8 mouse cellular contexts compared by ENCODE assay signal in the genomic region with DNA sequence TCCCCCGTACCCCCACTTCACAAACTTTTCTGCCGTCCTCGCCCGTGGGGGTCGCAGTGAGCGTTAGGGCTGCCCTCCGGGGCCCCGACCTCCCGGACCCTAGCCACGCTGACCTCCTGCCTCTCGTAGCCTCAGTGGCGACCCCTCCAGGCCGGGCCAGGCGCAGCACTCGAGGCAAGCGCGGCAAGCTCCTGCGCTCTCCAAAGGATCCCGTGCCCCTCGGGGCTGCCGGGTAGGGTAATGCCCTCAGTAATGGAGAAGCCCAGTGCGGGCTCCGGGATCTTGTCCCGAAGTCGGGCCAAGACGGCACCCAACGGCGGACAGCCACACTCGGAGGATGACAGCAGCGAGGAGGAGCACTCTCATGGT. TPM values are rescaled to one million over a fixed set of nuclear protein-coding genes. Genes with fewer than 3 reads are reported as not detected.
DNase-seq lines count a peak whose midpoint lies in the region; ATAC-seq and TF ChIP-seq lines count a peak whose summit lies in the region.

No protein-coding gene starts in this region.

- peak overlapping the region; percentile 91 for H3K4me2 ChIP-seq in forebrain, postnatal 0 days (ENCODE audit: low read depth)
- peak overlapping the region; percentile 85 for H3K4me2 ChIP-seq in hindbrain, embryonic 11.5 days (replicated peaks; ENCODE audit: low read depth, low read length)

- no peaks in the 10 kb centered on the region for H3K36me3 ChIP-seq in erythroblast, embryonic 14.5 days (ENCODE audit: control insufficient read depth)
- H3K36me3 ChIP-seq in forebrain, postnatal 0 days (ENCODE audit: insufficient read depth): peaks cover 25% of the 10 kb centered on the region
- H3K36me3 ChIP-seq in hindbrain, embryonic 11.5 days (ENCODE audit: control insufficient read depth, insufficient read depth, low read length): peaks cover 20% of the 10 kb centered on the region
- no peaks in the 10 kb centered on the region for H3K36me3 ChIP-seq in spleen, adult 2 months (ENCODE audit: control insufficient read depth, insufficient read depth, low read length)

- H3K4me1 ChIP-seq in erythroblast, embryonic 14.5 days (ENCODE audit: control insufficient read depth): peaks cover 30% of the 10 kb centered on the region
- peaks cover 29% of the 10 kb centered on the region for H3K4me1 ChIP-seq in forebrain, postnatal 0 days (ENCODE audit: insufficient read depth)
- peaks cover 39% of the 10 kb centered on the region for H3K4me1 ChIP-seq in hindbrain, embryonic 11.5 days (replicated peaks; ENCODE audit: control insufficient read depth, insufficient read depth, low read length)
- peaks cover 25% of the 10 kb centered on the region for H3K4me1 ChIP-seq in spleen, adult 2 months (ENCODE audit: control insufficient read depth, insufficient read depth, insufficient read length)

- H3K27me3 ChIP-seq in erythroblast, embryonic 14.5 days (ENCODE audit: control insufficient read depth): peaks cover 56% of the 10 kb centered on the region
- no peaks in the 10 kb centered on the region for H3K27me3 ChIP-seq in forebrain, postnatal 0 days (ENCODE audit: insufficient read depth, low read length)
- H3K27me3 ChIP-seq in hindbrain, embryonic 11.5 days (ENCODE audit: control insufficient read depth, insufficient read depth, low read length): no peaks in the 10 kb centered on the region
- H3K27me3 ChIP-seq in spleen, adult 2 months (ENCODE audit: control insufficient read depth, insufficient read depth, low read length): no peaks in the 10 kb centered on the region; the same call in 1 of the 2 replicates

- TF ChIP-seq POLR2A in spleen, adult 2 months (IDR thresholded peaks at IDR 0.05; ENCODE audit: low read depth, low read length): no peak

- peak overlapping the region; percentile 95 for H3K27ac ChIP-seq in forebrain, postnatal 0 days (ENCODE audit: low read depth, low read length)
- peak overlapping the region; percentile 100 for H3K27ac ChIP-seq in hindbrain, embryonic 11.5 days (ENCODE audit: low read depth, low read length)
- H3K27ac ChIP-seq in spleen, adult 2 months (ENCODE audit: insufficient read depth, low read length): no peak overlapping the region

- peak overlapping the region; percentile 80 for H3K9ac ChIP-seq in forebrain, postnatal 0 days
- peak overlapping the region; percentile 99 for H3K9ac ChIP-seq in hindbrain, embryonic 11.5 days (ENCODE audit: low read depth, low read length)

- WGBS in forebrain, postnatal 0 days: 3% methylated on average over 30 of the region's 30 CpGs
- WGBS in hindbrain, embryonic 11.5 days: 0% methylated on average over 30 of the region's 30 CpGs
- WGBS in spleen, adult 2 months: under 1% methylated on average over 27 of the region's 30 CpGs

- DNase-seq in cerebellum, adult 18-20 months: peak; percentile 58 to 64
- peak; percentile 75 for DNase-seq in forebrain, postnatal 0 days
- peak; percentile 94 for DNase-seq in hindbrain, embryonic 11.5 days (ENCODE audit: low spot score)
- DNase-seq in layer of hippocampus, postnatal 25 days (ENCODE audit: extremely low spot score in 1 of 2, low spot score in 1 of 2): peak; percentile 72 to 74
- DNase-seq in spleen, adult 2 months (ENCODE audit: low read depth in 1 of 2, low spot score in 2 of 2): peak; percentile 33 to 73

- H3K9me3 ChIP-seq in erythroblast, embryonic 14.5 days (ENCODE audit: control insufficient read depth, low read length): no peaks in the 10 kb centered on the region
- no peaks in the 10 kb centered on the region for H3K9me3 ChIP-seq in forebrain, postnatal 0 days (ENCODE audit: low read length)
- H3K9me3 ChIP-seq in hindbrain, embryonic 11.5 days (ENCODE audit: control insufficient read depth, low read length): no peaks in the 10 kb centered on the region

- no peak for ATAC-seq in erythroblast, adult 5-6 weeks (replicated peaks; ENCODE audit: low FRiP score, poor library complexity, severe bottlenecking)
- peak; percentile 42 for ATAC-seq in forebrain, postnatal 0 days
- peak; percentile 16; the same call in 1 of the 2 replicates for ATAC-seq in hindbrain, embryonic 11.5 days (ENCODE audit: low FRiP score)
- ATAC-seq in megakaryocyte progenitor cell, adult 5-6 weeks (replicated peaks; ENCODE audit: poor library complexity): peak; percentile 57

- peak; percentile 82 for TF ChIP-seq CTCF in forebrain, postnatal 0 days (IDR thresholded peaks at IDR 0.05; ENCODE audit: low read depth)
- TF ChIP-seq CTCF in spleen, adult 2 months (IDR thresholded peaks at IDR 0.05; ENCODE audit: extremely low read depth, insufficient read depth, insufficient read length, insufficient replicate concordance): peak; percentile 50; the same call in 1 of the 2 replicates

- peak overlapping the region; percentile 61 for H3K4me3 ChIP-seq in erythroblast, embryonic 14.5 days (replicated peaks)
- peak overlapping the region; percentile 79 for H3K4me3 ChIP-seq in forebrain, postnatal 0 days (ENCODE audit: low read depth, low read length)
- H3K4me3 ChIP-seq in hindbrain, embryonic 11.5 days (ENCODE audit: low read depth, low read length): peak overlapping the region; percentile 99
- H3K4me3 ChIP-seq in spleen, adult 2 months (ENCODE audit: extremely low read depth, insufficient read depth, insufficient read length): peak overlapping the region; percentile 71

RNA-seq across cellular contexts. Expression of a gene that starts 1.6 kb away (rescaled TPM):
- 0.14 and 0.20 TPM in 2 replicates for polyA plus RNA-seq in erythroblast, embryonic 14.5 days (2012)
- total RNA-seq in erythroblast, adult 5-6 weeks (2015; ENCODE audit: low replicate concordance): not detected in 2 replicates
- 0.17 TPM in 1 of 2 replicates, not detected in the other for total RNA-seq in erythroblast, adult 5-6 weeks (2017; ENCODE audit: low replicate concordance)
- 41.9 and 49.6 TPM in 2 replicates for total RNA-seq in forebrain, postnatal 0 days (2014; rRNA removed)
- polyA plus RNA-seq in forebrain, postnatal 0 days (2015; fragmentation: Nextera tagmentation; extraction: Ambion mirVana): 13.7 and 14.5 TPM in 2 replicates
- 28.1 and 31.4 TPM in 2 replicates for polyA plus RNA-seq in hindbrain, embryonic 11.5 days (2014; fragmentation: Nextera tagmentation; extraction: Ambion mirVana)
- 10 to 100 TPM; 17.4 to 20.0 TPM for total RNA-seq in layer of hippocampus, postnatal 25 days (2021)
- total RNA-seq in megakaryocyte progenitor cell, adult 5-6 weeks (2015): 0.99 and 1.2 TPM in 2 replicates
- total RNA-seq in megakaryocyte progenitor cell, adult 5-6 weeks (2017): 1.2 and 2.7 TPM in 2 replicates
- 1.8 and 3.5 TPM in 2 replicates for polyA plus RNA-seq in spleen, adult 2 months (2012; rRNA removed)

RNA-seq across cellular contexts. Expression of a gene that starts 27.7 kb away (rescaled TPM):
- 1.7 and 1.8 TPM in 2 replicates for polyA plus RNA-seq in erythroblast, embryonic 14.5 days (2012)
- 12.5 and 20.1 TPM in 2 replicates for total RNA-seq in erythroblast, adult 5-6 weeks (2015; ENCODE audit: low replicate concordance)
- 14.5 and 15.1 TPM in 2 replicates for total RNA-seq in erythroblast, adult 5-6 weeks (2017; ENCODE audit: low replicate concordance)
- 48.5 and 57.7 TPM in 2 replicates for total RNA-seq in forebrain, postnatal 0 days (2014; rRNA removed)
- 34.7 and 44.0 TPM in 2 replicates for polyA plus RNA-seq in forebrain, postnatal 0 days (2015; fragmentation: Nextera tagmentation; extraction: Ambion mirVana)
- 79.9 and 87.6 TPM in 2 replicates for polyA plus RNA-seq in hindbrain, embryonic 11.5 days (2014; fragmentation: Nextera tagmentation; extraction: Ambion mirVana)
- 10 to 100 TPM; 24.6 to 34.6 TPM for total RNA-seq in layer of hippocampus, postnatal 25 days (2021)
- 49.8 and 57.5 TPM in 2 replicates for total RNA-seq in megakaryocyte progenitor cell, adult 5-6 weeks (2015)
- total RNA-seq in megakaryocyte progenitor cell, adult 5-6 weeks (2017): 47.1 and 51.8 TPM in 2 replicates
- polyA plus RNA-seq in spleen, adult 2 months (2012; rRNA removed): 20.5 and 25.1 TPM in 2 replicates

RNA-seq across cellular contexts. Expression of a gene that starts 51.3 kb away (rescaled TPM):
- polyA plus RNA-seq in erythroblast, embryonic 14.5 days (2012): 63.8 and 69.1 TPM in 2 replicates
- 177 and 188 TPM in 2 replicates for total RNA-seq in erythroblast, adult 5-6 weeks (2015; ENCODE audit: low replicate concordance)
- 51.3 and 166 TPM in 2 replicates for total RNA-seq in erythroblast, adult 5-6 weeks (2017; ENCODE audit: low replicate concordance)
- total RNA-seq in forebrain, postnatal 0 days (2014; rRNA removed): 735 and 828 TPM in 2 replicates
- polyA plus RNA-seq in forebrain, postnatal 0 days (2015; fragmentation: Nextera tagmentation; extraction: Ambion mirVana): 1,247 and 1,523 TPM in 2 replicates
- 762 and 780 TPM in 2 replicates for polyA plus RNA-seq in hindbrain, embryonic 11.5 days (2014; fragmentation: Nextera tagmentation; extraction: Ambion mirVana)
- 1,000 to 10,000 TPM; 1,060 to 1,153 TPM for total RNA-seq in layer of hippocampus, postnatal 25 days (2021)
- 599 and 622 TPM in 2 replicates for total RNA-seq in megakaryocyte progenitor cell, adult 5-6 weeks (2015)
- total RNA-seq in megakaryocyte progenitor cell, adult 5-6 weeks (2017): 549 and 714 TPM in 2 replicates
- 636 and 1,081 TPM in 2 replicates for polyA plus RNA-seq in spleen, adult 2 months (2012; rRNA removed)

Comparison
In these comparisons a context has a peak if more than half of its experiments do, and no peak if none do; other contexts are left out.
1. RNA of a gene that starts 1.6 kb away (total RNA-seq): 41.9 to 49.6 TPM in forebrain, postnatal 0 days and 17.4 to 20.0 TPM in layer of hippocampus, postnatal 25 days; 0.99 to 2.7 TPM in megakaryocyte progenitor cell, adult 5-6 weeks and 0.17 TPM in erythroblast, adult 5-6 weeks; every median in the first group is over 4 times any median in the second.
2. Peak in every context shown above with its lines, with median percentiles within 50 percentile points of each other: H3K4me3 ChIP-seq and DNase-seq.